In genomic region chr5:144643438-144643837, GRCm38 (mm10) we compare ENCODE assay signal across 20 mouse cellular contexts.
DNase-seq lines count a peak whose midpoint lies in the region; ATAC-seq lines count a peak whose summit lies in the region.
"Had no signal": no experiment of that assay in that cellular context is flagged by ENCODE, and none has a peak within 500 bp of the region (broad histone marks: within the 10 kb centered on the region; RNA-seq: fewer than 3 reads in every experiment).

No protein-coding gene starts in this region.

- peak; percentile 11 for DNase-seq in adrenal gland, postnatal 14 days
- no peak for DNase-seq in adrenal gland, postnatal 36 days
- DNase-seq in kidney, postnatal 25 days: no peak
- peak; percentile 19 for DNase-seq in midbrain, embryonic 14.5 days
- DNase-seq in embryonic facial prominence, embryonic 14.5 days (ENCODE audit: low spot score): peak; percentile 11
- DNase-seq: cerebellum, adult 11-12 months; cerebellum, adult 9-10 months; cerebellum, postnatal 25 days; gastrocnemius, postnatal 14 days; heart, adult 2 months; heart, postnatal 14 days had no signal

- H3K27me3 ChIP-seq in kidney, embryonic 15.5 days: no peaks in the 10 kb centered on the region
- H3K27me3 ChIP-seq in midbrain, embryonic 14.5 days (ENCODE audit: control insufficient read depth, insufficient read depth, low read length): no peaks in the 10 kb centered on the region
- H3K27me3 ChIP-seq in midbrain, embryonic 16.5 days (ENCODE audit: control insufficient read depth, insufficient read depth, low read depth, low read length): no peaks in the 10 kb centered on the region
- H3K27me3 ChIP-seq in embryonic facial prominence, embryonic 14.5 days (replicated peaks; ENCODE audit: control insufficient read depth, insufficient read depth, low read length): no peaks in the 10 kb centered on the region
- H3K27me3 ChIP-seq: embryonic facial prominence, embryonic 15.5 days; heart, embryonic 15.5 days had no signal

- H3K36me3 ChIP-seq in kidney, embryonic 15.5 days: no peaks in the 10 kb centered on the region
- H3K36me3 ChIP-seq in midbrain, embryonic 14.5 days (ENCODE audit: control insufficient read depth, insufficient read depth, low read length): no peaks in the 10 kb centered on the region
- no peaks in the 10 kb centered on the region for H3K36me3 ChIP-seq in midbrain, embryonic 16.5 days (ENCODE audit: control insufficient read depth, insufficient read depth, low read length)
- H3K36me3 ChIP-seq in embryonic facial prominence, embryonic 14.5 days (ENCODE audit: control insufficient read depth, insufficient read depth, low read length): no peaks in the 10 kb centered on the region
- H3K36me3 ChIP-seq: embryonic facial prominence, embryonic 15.5 days; heart, embryonic 15.5 days; hindbrain, embryonic 13.5 days had no signal

- no peak overlapping the region for H3K9ac ChIP-seq in kidney, embryonic 15.5 days
- no peak overlapping the region for H3K9ac ChIP-seq in midbrain, embryonic 14.5 days (replicated peaks; ENCODE audit: low read length)
- H3K9ac ChIP-seq in midbrain, embryonic 16.5 days (ENCODE audit: low read depth, low read length): no peak overlapping the region
- H3K9ac ChIP-seq in embryonic facial prominence, embryonic 14.5 days (ENCODE audit: low read depth, low read length): no peak overlapping the region
- H3K9ac ChIP-seq: embryonic facial prominence, embryonic 15.5 days; heart, embryonic 15.5 days; hindbrain, embryonic 13.5 days had no signal

- H3K4me1 ChIP-seq in kidney, embryonic 15.5 days: peaks cover 12% of the 10 kb centered on the region
- peaks cover 10% of the 10 kb centered on the region; the same call in 1 of the 2 replicates for H3K4me1 ChIP-seq in midbrain, embryonic 14.5 days (ENCODE audit: control insufficient read depth, insufficient read depth, low read length)
- H3K4me1 ChIP-seq in midbrain, embryonic 16.5 days (ENCODE audit: control insufficient read depth, insufficient read depth, low read length): peaks cover 14% of the 10 kb centered on the region
- 0 out of 2 replicates have a peak, but pooled peaks cover 4% of the 10 kb centered on the region for H3K4me1 ChIP-seq in embryonic facial prominence, embryonic 14.5 days (ENCODE audit: control insufficient read depth, insufficient read depth, low read length)
- H3K4me1 ChIP-seq: embryonic facial prominence, embryonic 15.5 days; heart, embryonic 15.5 days had no signal

- H3K4me2 ChIP-seq in kidney, embryonic 15.5 days: no peak overlapping the region
- H3K4me2 ChIP-seq in midbrain, embryonic 14.5 days (ENCODE audit: low read length): no peak overlapping the region
- no peak overlapping the region for H3K4me2 ChIP-seq in midbrain, embryonic 16.5 days (ENCODE audit: low read length)
- H3K4me2 ChIP-seq in embryonic facial prominence, embryonic 14.5 days (ENCODE audit: low read depth, low read length): no peak overlapping the region
- H3K4me2 ChIP-seq: embryonic facial prominence, embryonic 15.5 days; heart, embryonic 11.5 days; heart, embryonic 15.5 days; hindbrain, embryonic 13.5 days had no signal

- no peaks in the 10 kb centered on the region for H3K9me3 ChIP-seq in kidney, embryonic 15.5 days (replicated peaks)
- no peaks in the 10 kb centered on the region for H3K9me3 ChIP-seq in midbrain, embryonic 14.5 days (ENCODE audit: control insufficient read depth, low read length)
- H3K9me3 ChIP-seq in midbrain, embryonic 16.5 days (replicated peaks; ENCODE audit: control insufficient read depth, low read length, poor library complexity, severe bottlenecking): no peaks in the 10 kb centered on the region
- H3K9me3 ChIP-seq in embryonic facial prominence, embryonic 14.5 days (ENCODE audit: control insufficient read depth, low read length): no peaks in the 10 kb centered on the region
- H3K9me3 ChIP-seq: embryonic facial prominence, embryonic 15.5 days; heart, embryonic 15.5 days; hindbrain, embryonic 13.5 days had no signal

- 24% methylated on average over 2 of the region's 2 CpGs for WGBS in kidney, embryonic 15.5 days
- WGBS in midbrain, embryonic 14.5 days: 38% methylated on average over 2 of the region's 2 CpGs
- WGBS in midbrain, embryonic 16.5 days: 61% methylated on average over 2 of the region's 2 CpGs
- WGBS in embryonic facial prominence, embryonic 14.5 days: 13% methylated on average over 2 of the region's 2 CpGs

- peak; percentile 46 for ATAC-seq in kidney, embryonic 15.5 days (replicated peaks; ENCODE audit: low FRiP score)
- ATAC-seq in midbrain, embryonic 14.5 days (ENCODE audit: low FRiP score, low TSS enrichment): no peak
- ATAC-seq in midbrain, embryonic 16.5 days: no peak
- peak; percentile 15; the same call in 1 of the 2 replicates for ATAC-seq in embryonic facial prominence, embryonic 14.5 days (ENCODE audit: low read depth)
- ATAC-seq: forebrain, embryonic 16.5 days had no signal

- no peak overlapping the region for H3K4me3 ChIP-seq in kidney, embryonic 15.5 days (replicated peaks)
- H3K4me3 ChIP-seq in midbrain, embryonic 14.5 days (replicated peaks; ENCODE audit: low read depth, low read length): no peak overlapping the region
- H3K4me3 ChIP-seq in midbrain, embryonic 16.5 days (ENCODE audit: low read depth, low read length): no peak overlapping the region
- H3K4me3 ChIP-seq in embryonic facial prominence, embryonic 14.5 days (ENCODE audit: low read depth, low read length): no peak overlapping the region
- H3K4me3 ChIP-seq: embryonic facial prominence, embryonic 15.5 days; erythroblast, embryonic 14.5 days; heart, adult 2 months; heart, embryonic 15.5 days; hindbrain, embryonic 13.5 days had no signal

- no peak overlapping the region for H3K27ac ChIP-seq in kidney, embryonic 15.5 days
- H3K27ac ChIP-seq in midbrain, embryonic 14.5 days (replicated peaks; ENCODE audit: low read depth, low read length): no peak overlapping the region
- H3K27ac ChIP-seq in midbrain, embryonic 16.5 days (ENCODE audit: low read length): no peak overlapping the region
- no peak overlapping the region for H3K27ac ChIP-seq in embryonic facial prominence, embryonic 14.5 days (replicated peaks; ENCODE audit: low read depth, low read length)
- H3K27ac ChIP-seq: embryonic facial prominence, embryonic 15.5 days; heart, adult 2 months; heart, embryonic 15.5 days; hindbrain, embryonic 13.5 days; hindbrain, postnatal 0 days had no signal

Comparison
In these comparisons a context has a peak if more than half of its experiments do, and no peak if none do; other contexts are left out.
1. DNase-seq: peak in adrenal gland, postnatal 14 days (single experiment), midbrain, embryonic 14.5 days (single experiment) and embryonic facial prominence, embryonic 14.5 days (single experiment); none in adrenal gland, postnatal 36 days (0 of 2) and kidney, postnatal 25 days (0 of 2).
2. ATAC-seq: peak in kidney, embryonic 15.5 days (single experiment) and embryonic facial prominence, embryonic 14.5 days (single experiment); none in midbrain, embryonic 14.5 days (single experiment) and midbrain, embryonic 16.5 days (single experiment).